Mouse (Mus musculus) myocyte (in vitro differentiated cells): ENCODE results near the gene Lrp5.

Source experiments
- E2F4 ChIP-seq: IDR thresholded peaks from one replicate; pipeline ENCODE4 v1.6.1; 2011; ENCODE audit warnings: mild to moderate bottlenecking, control low read depth, moderate library complexity; ENCODE audit not compliant: insufficient read depth
- MAX ChIP-seq: IDR thresholded peaks from one replicate; pipeline ENCODE4 v1.6.1; 2011; ENCODE audit warnings: low read depth, mild to moderate bottlenecking, control low read depth
- MYOD1 ChIP-seq, 3 experiments: IDR thresholded peaks; one replicate each; pipeline ENCODE4 v1.6.1; 2011; ENCODE audit warnings: control low read depth in 2 of 3, low read depth in 2 of 3, mild to moderate bottlenecking in 2 of 3, moderate library complexity in 1 of 3; ENCODE audit not compliant: insufficient read length in 2 of 3, control insufficient read depth in 1 of 3
- POLR2A ChIP-seq: IDR thresholded peaks from one replicate; pipeline ENCODE4 v1.6.1; 2011; ENCODE audit warnings: low read depth, mild to moderate bottlenecking, control low read depth, moderate library complexity; ENCODE audit not compliant: insufficient read length
- TCF12 ChIP-seq: IDR thresholded peaks from one replicate; pipeline ENCODE4 v1.6.1; 2011; ENCODE audit warnings: mild to moderate bottlenecking, control low read depth; ENCODE audit not compliant: poor library complexity, insufficient read depth, severe bottlenecking
- TCF3 ChIP-seq: IDR thresholded peaks from one replicate; pipeline ENCODE4 v1.6.1; 2011; ENCODE audit warnings: low read depth, control low read depth; ENCODE audit not compliant: insufficient read length

DNA sequence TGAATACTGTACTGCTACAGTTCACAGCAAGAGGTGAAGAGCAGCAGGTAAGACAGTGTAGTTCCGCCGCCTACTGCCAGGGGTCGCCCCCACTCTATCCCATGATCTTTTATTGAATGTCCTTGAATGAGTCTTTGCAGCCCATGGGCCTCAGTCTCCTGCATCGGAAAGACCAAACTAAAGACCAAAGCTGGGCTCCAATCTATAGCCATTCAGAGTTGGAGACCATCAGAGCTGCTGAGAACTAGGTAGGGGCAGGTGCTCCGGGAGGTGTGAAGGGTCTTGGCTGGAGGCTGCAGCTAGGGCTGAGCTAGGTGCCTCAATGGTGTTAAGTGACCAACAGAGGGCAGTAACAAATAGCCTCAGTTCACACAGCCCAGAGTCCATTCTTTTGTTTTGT lies 62.5 kb downstream of the Lrp5 start:
- no peak for TF ChIP-seq POLR2A
- no peak for TF ChIP-seq E2F4
- TF ChIP-seq TCF12 = no peak
- no peak for TF ChIP-seq MYOD1 (IDR thresholded peaks at IDR 0.05; ENCODE audit: control insufficient read depth in 1 of 3, insufficient read length in 2 of 3, low read depth in 2 of 3)
- TF ChIP-seq TCF3 = no peak
- no peak for TF ChIP-seq MAX
